Comparison of ENCODE assay signal across 16 mouse cellular contexts in the genomic region with DNA sequence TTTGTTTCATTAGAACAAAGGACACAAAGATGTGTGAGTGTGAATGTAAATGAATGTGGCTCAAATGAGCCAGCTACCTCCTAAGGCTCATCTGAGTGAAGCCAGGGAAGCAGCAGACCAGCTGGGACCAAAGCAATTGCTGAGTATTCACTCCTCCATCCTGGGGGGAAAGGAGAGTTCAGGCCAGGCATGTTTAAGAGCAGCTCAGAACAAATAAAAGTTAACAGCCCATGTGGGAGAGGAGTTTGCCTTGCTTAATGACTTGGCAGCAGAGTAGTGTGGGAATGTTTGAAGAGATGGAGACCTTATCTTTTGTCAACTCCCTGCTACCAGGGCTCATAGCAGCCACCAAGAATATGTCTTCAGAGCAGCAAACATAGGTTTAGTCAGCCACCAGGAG.
"Had no signal": no experiment of that assay in that cellular context is flagged by ENCODE, and none has a peak within 500 bp of the region (broad histone marks: within the 10 kb centered on the region; RNA-seq: fewer than 3 reads in every experiment).

No protein-coding gene starts in this region.

- H3K27me3 ChIP-seq: limb, embryonic 15.5 days; liver, embryonic 12.5 days; midbrain, embryonic 15.5 days had no signal

- H3K9ac ChIP-seq: limb, embryonic 15.5 days; liver, embryonic 12.5 days; lung, embryonic 14.5 days; midbrain, embryonic 15.5 days had no signal

- H3K4me1 ChIP-seq: limb, embryonic 15.5 days; liver, embryonic 12.5 days; midbrain, embryonic 10.5 days; midbrain, embryonic 15.5 days had no signal

- H3K27ac ChIP-seq: limb, embryonic 15.5 days; liver, embryonic 12.5 days; midbrain, embryonic 10.5 days; midbrain, embryonic 15.5 days had no signal

- H3K9me3 ChIP-seq: limb, embryonic 15.5 days; liver, embryonic 12.5 days; midbrain, embryonic 10.5 days; midbrain, embryonic 15.5 days had no signal

- H3K4me2 ChIP-seq: limb, embryonic 15.5 days; liver, embryonic 12.5 days; lung, embryonic 14.5 days; midbrain, embryonic 15.5 days had no signal

- H3K36me3 ChIP-seq: limb, embryonic 15.5 days; liver, embryonic 12.5 days; midbrain, embryonic 10.5 days; midbrain, embryonic 15.5 days had no signal

- ATAC-seq: hindbrain, embryonic 16.5 days; inflammation-experienced regulatory T-cells, adult 6 months; intestine, postnatal 0 days; liver, embryonic 12.5 days; midbrain, embryonic 15.5 days had no signal

- H3K4me3 ChIP-seq: limb, embryonic 15.5 days; liver, embryonic 12.5 days; midbrain, embryonic 10.5 days; midbrain, embryonic 15.5 days had no signal

- DNase-seq: layer of hippocampus, adult 9-11 months; lung, embryonic 14.5 days; lung, postnatal 10 days; lung, postnatal 4 days; retina, postnatal 1 day; right cerebral cortex, postnatal 4 days; spleen, adult 18-20 months; thymus, adult 18-20 months; thymus, postnatal 14 days had no signal
